Mouse (Mus musculus) effector memory CD4-positive, alpha-beta T cell, adult 7 months (primary cell): ENCODE results near the gene Tmem128. TPM values are rescaled to one million over a fixed set of nuclear protein-coding genes. Genes with fewer than 3 reads are reported as not detected.

Source experiments
- polyA plus RNA-seq: library from polyadenylated mRNA; unstranded; fragments of 100-300 nt; shearing (Covaris generic); gene quantifications from one replicate; pipeline ENCODE4 v1.2.1, GENCODE M21; 2017

Gene Tmem128
- 119 TPM for polyA plus RNA-seq

GRCm38 (mm10) chr5:38260107-38260682 is at the start of gene Tmem128:
TSS of gene Tmem128 (plus strand) at chr5:38260185.

GRCm38 (mm10) chr5:38220328-38220912 is 39.6 kb upstream of the Tmem128 start, which contains the start of the genes Zbtb49 and Lyar:
TSS of gene Zbtb49 (minus strand) at chr5:38220457.
TSS of gene Lyar (plus strand) at chr5:38220470.

GRCm38 (mm10) chr5:38275771-38276170 is 15.8 kb downstream of the Tmem128 start, which contains the start of gene Otop1:
TSS of gene Otop1 (plus strand) at chr5:38275972.

Other genes starting within 250 kb of the Tmem128 start
- gene Stx18, start 221.4 kb upstream of the Tmem128 start, polyA plus RNA-seq = 35.2 TPM
- 0.82 TPM for gene Nsg1, start 100.3 kb upstream of the Tmem128 start, polyA plus RNA-seq
- gene Zbtb49, start 39.7 kb upstream of the Tmem128 start, polyA plus RNA-seq = 12.2 TPM
- 47.6 TPM for gene Lyar, start 39.7 kb upstream of the Tmem128 start, polyA plus RNA-seq
- not detected for gene Otop1, start 15.8 kb downstream of the Tmem128 start, polyA plus RNA-seq
- gene Drd5, start 59.2 kb downstream of the Tmem128 start, polyA plus RNA-seq = not detected
- 6.3 TPM for gene Slc2a9, start 243.0 kb downstream of the Tmem128 start, polyA plus RNA-seq